Mouse (Mus musculus) activated CD4-positive, CD25-positive, alpha-beta regulatory T cell (primary cell): ENCODE results near the gene Gm15114. TPM values are rescaled to one million over a fixed set of nuclear protein-coding genes. Genes with fewer than 3 reads are reported as not detected.

Experiments
- polyA plus RNA-seq, 2 experiments: library from polyadenylated mRNA; unstranded; fragments of 100-300 nt; shearing (Covaris generic); gene quantifications; one replicate each; pipeline ENCODE4 v1.2.1; 2017

Gene Gm15114
- polyA plus RNA-seq: not detected

GRCm38 (mm10) chrX:148488649-148489048 is at the start of gene Gm15114:
Gene Gm15114 (plus strand): TSS chrX:148488949.

Other genes starting within 250 kb of the Gm15114 start
- gene Gm8334, start 126.2 kb downstream of the Gm15114 start, polyA plus RNA-seq: under 1 TPM in 1 of 2 experiments, not detected in 1; 0.23 TPM
- not detected for gene Gm15127, start 174.6 kb downstream of the Gm15114 start, polyA plus RNA-seq